Mouse (Mus musculus) bone marrow, adult 2 months (tissue): ENCODE measurements around the gene Rpl21.

Source experiments
- CTCF ChIP-seq: fragments of 200-500 bp; IDR thresholded peaks from 2 replicates; pipeline ENCODE4 v1.5.1; 2011; ENCODE audit warnings: low read length, control low read depth; ENCODE audit not compliant: control insufficient read depth, insufficient read depth
- POLR2A ChIP-seq: fragments of 200-500 bp; IDR thresholded peaks from 2 replicates; pipeline ENCODE4 v1.6.1; 2011; ENCODE audit warnings: low read depth, mild to moderate bottlenecking, control low read depth, low read length, borderline replicate concordance; ENCODE audit not compliant: control insufficient read depth

GRCm38 (mm10) chr5:146848936-146849582 is 16.4 kb downstream of the Rpl21 start:
- TF ChIP-seq POLR2A (no peak), CTCF (no peak)
